Mouse (Mus musculus): ENCODE measurements around the gene Zfp697.
"Not testable (repeated sequence)": the region's sequence is repeated elsewhere in the genome, so short reads cannot be mapped to it uniquely, and the experiment has no call there.

Zfp697 gene

GRCm38 (mm10) chr3:98374062-98374719, 8.1 kb upstream of the Zfp697 start:
- DNase-seq (ENCODE audit: low spot score), result no peak

GRCm38 (mm10) chr3:98374980-98375379, 7.3 kb upstream of the Zfp697 start:
- no peak for DNase-seq (ENCODE audit: low spot score)

- DNase-seq (ENCODE audit: low spot score), result no peak
Measured at GRCm38 (mm10) chr3:98378267-98378666, 4.0 kb upstream of the Zfp697 start.

GRCm38 (mm10) chr3:98379236-98379635, 3.0 kb upstream of the Zfp697 start:
- DNase-seq (ENCODE audit: low spot score), result no peak

DNA sequence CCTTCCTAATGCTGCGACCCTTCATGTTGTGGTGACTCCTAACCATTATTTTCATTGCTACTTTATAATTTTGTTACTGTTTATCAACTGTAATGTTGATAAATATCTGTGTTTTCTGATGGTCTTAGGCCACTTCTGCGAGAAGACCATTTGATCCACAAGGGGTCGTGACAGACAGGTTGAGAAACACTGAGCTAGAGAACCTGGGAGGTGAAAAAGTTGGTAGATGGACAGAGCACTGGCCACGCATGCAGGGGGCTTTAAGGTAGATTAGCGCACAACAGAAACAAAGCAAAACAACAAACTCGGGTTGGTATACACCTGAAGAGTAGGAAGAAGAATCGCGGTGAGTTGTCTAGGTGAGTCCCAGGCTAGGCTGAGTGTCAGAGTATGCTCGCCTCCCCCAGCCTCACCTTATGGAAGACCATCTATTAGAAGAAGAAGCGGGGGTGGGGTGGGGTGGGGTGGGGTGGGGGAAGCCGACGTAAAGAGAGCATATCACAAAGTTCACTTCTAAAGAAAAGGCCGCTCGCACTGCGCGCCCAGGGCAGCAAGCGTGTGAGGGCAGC, 500 bp upstream of the Zfp697 start:
- no peak for DNase-seq (ENCODE audit: low spot score)

- DNase-seq (ENCODE audit: low spot score), result no peak
Measured at GRCm38 (mm10) chr3:98383024-98383790, 946 bp downstream of the Zfp697 start.

DNA sequence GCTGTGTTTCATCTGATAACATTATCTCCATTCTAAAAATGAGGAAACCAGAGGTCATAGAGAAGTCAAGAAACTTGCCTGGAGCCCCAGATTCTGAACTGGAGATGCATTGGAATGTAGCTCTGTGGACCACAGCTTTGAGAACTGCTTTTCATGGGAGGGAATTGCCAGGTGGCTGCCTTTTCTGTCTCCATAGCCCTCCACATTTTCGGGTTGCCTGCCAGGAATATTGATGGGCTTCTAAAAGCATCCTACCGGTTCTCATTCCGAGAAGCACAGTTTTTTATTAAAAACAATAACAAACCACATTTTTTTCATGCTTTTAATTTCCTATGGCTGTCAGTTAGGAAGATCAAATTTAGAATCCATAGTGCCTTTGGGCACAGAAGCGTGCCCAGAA, 4.8 kb downstream of the Zfp697 start:
- no peak for DNase-seq (ENCODE audit: low spot score)

DNA sequence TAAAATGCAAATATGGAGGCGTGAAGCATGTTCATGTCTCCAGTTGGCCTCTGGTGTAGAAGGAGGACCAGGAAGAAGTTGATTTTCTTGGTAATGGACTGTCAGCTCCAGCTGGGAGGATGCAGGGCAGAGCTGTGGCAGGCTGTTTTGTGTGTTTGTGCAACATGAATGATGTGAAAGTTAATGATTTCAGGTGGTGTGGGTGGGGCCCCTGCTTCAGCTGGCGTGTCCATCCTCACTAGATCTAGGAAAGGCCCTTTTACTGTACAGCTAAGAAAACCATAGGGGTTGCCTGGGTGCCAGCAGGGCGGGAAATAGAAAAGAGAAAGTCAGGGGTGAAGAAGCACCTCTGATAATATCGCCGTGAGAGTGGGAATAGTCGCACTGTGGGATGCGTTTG, 5.5 kb downstream of the Zfp697 start:
- DNase-seq (ENCODE audit: low spot score), result no peak

- no peak for DNase-seq (ENCODE audit: low spot score)
Measured at GRCm38 (mm10) chr3:98389305-98389704, 7.0 kb downstream of the Zfp697 start.

GRCm38 (mm10) chr3:98404268-98404895, 22.1 kb downstream of the Zfp697 start:
- DNase-seq (ENCODE audit: low spot score), result not testable (repeated sequence)

GRCm38 (mm10) chr3:98405877-98406276, 23.6 kb downstream of the Zfp697 start:
- not testable (repeated sequence) for DNase-seq (ENCODE audit: low spot score)

DNA sequence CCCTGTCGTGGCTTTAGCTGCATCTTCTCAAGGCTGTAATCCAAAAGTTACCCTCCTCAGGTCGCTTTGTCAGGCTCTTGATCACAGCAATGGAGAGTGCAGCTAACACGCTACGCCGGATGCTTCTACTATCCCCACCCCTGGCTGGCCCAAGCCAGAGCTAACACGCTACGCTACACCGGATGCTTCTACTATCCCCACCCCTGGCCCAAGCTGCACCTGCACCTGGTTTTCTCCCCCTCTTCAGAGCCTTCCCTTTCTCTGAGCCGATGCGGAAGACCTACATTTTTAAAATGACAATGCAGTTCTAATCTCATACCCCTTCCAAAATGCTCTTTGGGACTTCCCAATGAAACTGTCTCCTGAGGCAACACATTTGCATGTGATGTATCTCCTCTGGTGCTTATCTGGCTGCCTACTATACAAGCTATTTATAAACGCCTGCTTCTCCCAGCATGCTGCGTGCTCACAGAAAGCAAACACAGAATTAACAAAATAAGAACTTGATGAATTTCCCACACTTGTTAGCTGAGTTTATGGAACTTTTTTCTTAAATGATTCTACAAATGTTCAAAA, 24.4 kb downstream of the Zfp697 start:
- DNase-seq (ENCODE audit: low spot score), result not testable (repeated sequence)

- DNase-seq (ENCODE audit: low spot score), result not testable (repeated sequence)
Measured at GRCm38 (mm10) chr3:98407261-98407780, 25.1 kb downstream of the Zfp697 start.

DNA sequence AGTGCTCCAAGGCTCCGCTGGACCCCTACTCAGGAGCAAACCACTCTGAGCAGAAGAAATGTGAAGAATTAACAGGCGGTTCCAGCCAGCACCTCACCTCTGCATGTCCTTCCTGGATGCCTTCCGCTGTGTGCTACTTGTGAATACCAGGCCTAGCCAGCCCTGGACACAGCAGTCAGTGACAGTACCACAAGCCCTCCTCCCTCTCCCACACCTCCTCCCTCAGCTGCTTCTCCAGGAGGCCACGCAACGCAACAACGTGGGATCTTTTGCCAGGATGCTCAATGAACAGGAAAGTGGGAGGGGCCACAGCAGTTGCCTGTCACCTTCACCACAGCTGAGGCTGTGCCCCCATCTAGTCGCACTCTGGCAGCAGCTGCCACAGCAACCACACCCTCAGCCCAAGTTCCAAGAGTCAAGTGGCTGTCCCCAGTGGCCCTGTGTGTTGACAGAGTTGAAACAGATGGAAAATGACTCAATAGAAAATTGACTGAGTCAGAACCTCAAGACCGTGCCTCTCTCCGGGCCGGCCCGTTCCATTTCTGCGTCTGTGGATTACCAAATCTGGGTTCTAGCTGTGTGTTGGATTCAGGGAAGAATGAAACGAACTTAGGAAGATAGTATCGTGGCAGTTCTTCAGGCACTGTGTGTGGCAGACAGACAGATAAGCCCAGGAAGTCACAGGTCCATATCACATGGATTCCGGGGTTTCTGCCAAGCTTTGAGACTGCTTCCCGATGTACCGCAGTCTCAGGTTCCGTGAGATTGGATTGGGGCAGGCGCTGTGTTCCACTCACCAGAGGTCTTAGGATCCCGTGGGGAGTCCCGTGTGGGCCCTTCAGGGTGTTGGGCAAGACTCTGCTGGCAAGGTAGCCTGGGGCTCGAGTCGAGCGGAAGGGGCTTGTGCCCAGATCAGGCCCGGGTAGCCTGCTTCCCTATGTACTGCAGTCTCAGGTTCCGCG, 28.6 kb downstream of the Zfp697 start:
- not testable (repeated sequence) for DNase-seq (ENCODE audit: low spot score)

DNA sequence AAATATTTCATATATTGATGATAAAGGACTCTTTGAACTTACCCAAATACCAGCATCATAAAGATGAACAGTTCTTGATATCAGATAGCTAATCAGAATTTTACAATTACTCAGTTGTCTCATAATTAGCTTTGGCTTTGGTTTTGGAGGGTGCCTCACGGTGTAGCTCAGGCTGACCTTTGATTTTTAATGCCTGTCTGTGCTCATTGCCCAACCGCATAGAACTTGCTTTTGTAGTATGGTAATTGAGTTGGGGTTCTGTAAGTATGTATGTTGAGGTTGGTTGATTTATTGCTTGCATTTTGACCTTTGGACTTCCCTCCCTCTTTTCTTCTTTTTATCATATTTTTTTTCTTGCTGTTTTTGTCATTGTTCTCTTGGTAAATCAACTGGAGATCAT, 31.5 kb downstream of the Zfp697 start:
- DNase-seq (ENCODE audit: low spot score), result no peak

DNA sequence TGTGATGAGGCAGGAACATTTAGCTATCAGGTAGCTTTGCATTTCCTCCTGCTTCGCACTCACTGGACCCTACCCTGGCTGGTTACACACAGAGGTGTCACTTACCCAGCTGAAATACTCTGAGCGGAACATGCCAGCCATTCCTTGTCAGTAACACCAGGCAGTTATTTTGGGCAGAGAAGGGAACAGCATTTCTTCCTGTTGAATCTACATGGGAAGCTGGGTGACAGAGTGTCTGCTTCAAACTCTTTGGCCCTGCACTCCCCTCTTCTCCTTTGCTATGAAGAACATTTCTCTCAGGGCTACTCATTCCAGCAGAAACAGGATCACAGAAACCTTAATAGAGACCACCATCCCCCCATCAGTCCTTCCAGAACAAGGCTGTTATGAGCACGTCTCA, 32.0 kb downstream of the Zfp697 start:
- DNase-seq (ENCODE audit: low spot score), result no peak

DNA sequence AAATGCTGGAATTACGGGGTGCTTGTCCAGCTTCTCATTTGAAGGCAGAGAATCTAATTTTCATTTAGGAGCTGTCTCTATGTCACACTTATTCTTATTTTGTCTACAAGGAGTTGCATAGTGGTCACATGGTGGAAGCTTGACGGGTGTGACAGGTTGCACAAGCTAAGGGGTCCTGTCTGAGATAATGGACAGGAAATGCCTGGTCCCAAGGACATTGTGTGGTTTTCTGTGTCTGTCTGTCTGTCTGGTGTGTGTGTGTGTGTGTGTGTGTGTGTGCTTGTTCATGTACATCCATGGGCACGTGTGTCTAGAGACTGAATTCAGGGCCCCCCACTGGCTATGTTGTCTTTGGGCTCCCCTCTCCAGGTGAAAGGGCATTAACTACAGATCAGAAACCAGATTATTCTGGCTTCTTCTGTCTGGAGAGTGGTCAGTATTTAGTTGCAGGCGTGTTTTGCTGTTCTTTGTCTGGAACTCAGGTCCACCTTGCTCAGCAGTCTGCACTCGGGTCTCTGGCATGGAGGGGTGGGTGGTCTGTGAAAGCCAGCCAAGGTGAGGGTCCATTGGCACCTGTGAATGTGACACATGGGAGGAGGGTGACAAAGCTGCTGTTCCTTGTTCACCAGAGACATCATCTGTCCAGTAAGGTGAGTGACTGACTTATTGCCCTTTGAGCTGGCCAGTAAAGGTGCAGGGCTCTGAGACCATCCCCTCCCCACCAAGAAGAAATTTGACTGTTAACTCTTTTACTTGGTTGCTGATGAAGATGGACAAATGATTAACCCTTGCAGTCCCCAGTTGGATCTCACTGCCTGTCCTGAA, 34.4 kb downstream of the Zfp697 start:
- DNase-seq (ENCODE audit: low spot score), result no peak

DNA sequence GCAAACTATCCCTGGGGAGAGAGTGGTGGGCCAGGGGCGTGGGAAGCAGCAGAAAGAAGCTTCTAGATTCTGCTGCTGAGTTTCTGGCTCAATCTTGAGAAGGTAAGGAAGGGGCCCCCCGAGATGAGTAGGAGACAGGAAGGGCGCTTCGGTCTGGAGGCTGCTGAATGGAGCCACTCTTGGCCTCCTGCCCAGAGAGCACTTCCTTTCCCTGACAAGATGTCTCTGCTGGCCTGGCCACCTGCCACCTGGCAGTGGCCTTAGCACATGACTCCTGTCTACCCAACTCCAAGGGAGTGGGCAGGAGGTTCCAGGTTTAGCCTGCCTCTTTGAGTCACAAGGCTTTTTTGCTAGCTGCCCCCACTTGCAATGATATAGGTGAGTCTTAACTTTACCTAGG, 35.1 kb downstream of the Zfp697 start:
- DNase-seq (ENCODE audit: low spot score), result no peak

DNA sequence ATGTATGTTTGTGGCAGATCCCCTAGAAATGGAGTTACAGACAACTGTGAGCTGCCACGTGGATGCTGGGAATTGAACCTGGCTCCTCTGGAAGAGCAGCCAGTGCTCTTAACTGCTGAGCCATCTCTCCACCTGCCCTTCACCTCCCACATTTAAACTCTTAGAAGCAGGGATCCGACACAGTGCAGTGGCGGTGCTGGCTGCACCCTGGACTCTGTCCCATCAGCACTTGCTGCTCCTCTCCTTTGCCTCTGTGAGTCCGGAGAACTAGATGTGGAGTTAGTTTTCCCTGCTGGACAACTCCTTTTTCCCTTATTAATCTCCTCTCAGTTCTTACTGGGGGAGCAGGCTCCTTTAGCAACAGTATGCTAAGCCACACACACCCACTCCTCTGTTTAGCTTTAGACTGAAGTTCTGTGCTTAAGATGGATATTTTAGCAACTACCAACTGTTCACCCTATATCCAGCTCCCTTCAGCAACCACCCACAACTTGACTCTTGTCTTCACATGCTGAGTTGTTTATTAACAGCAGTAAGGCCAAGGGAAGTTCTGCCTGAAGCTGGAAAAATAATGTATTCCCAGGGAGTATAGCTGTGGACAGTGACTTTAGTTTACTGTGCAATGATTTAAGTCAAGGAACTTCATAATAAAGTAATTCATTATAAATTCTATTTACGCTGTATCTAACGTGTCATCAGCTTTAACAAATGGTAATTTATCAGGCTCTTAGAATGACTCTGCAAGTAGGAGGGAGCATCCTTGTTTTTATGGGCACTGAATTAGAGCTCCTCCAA, 36.9 kb downstream of the Zfp697 start:
- no peak for DNase-seq (ENCODE audit: low spot score)

DNA sequence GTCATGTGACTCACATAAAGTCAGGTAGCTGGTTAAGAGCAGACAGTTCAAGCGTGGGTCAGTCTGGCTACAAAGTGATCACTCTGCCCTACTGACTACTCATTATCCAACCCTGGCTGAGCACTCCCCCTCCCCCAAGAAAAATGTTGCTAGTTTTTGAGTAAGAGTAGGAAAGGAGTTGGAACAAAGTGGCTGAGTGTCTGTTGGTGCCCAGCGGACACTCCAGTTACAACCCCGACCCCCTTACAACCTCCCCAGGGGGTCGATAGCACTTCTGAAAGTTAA, 37.5 kb downstream of the Zfp697 start:
- no peak for DNase-seq (ENCODE audit: low spot score)

Measured in c-Kit-positive CD71-positive TER-119-positive erythroid progenitor cells, embryonic 14.5 days (primary cell).